Mouse (Mus musculus) heart, postnatal 25 days (tissue): ENCODE measurements around the gene Vrk2. TPM values are rescaled to one million over a fixed set of nuclear protein-coding genes. Genes with fewer than 3 reads are reported as not detected.

Experiments
- DNase-seq: peaks from one replicate; pipeline ENCODE4 v3.0.0; 2022; ENCODE audit warnings: low spot score
- intact Hi-C: fragments of 180-260 bp; cut with DNase I; formaldehyde crosslinking; loops from one replicate; pipeline ENCODE4 v1.15.1; 2025
- total RNA-seq, 2 experiments: library from RNA; stranded (reverse); gene quantifications; 2 replicates each; pipeline ENCODE4 v1.2.3; 2021

The Vrk2 gene
- total RNA-seq, 2 experiments from 2014 or later, result 4.7 to 6.1 TPM

GRCm38 (mm10) chr11:26585409-26586366 is 8.1 kb downstream of the Vrk2 start:
- intact Hi-C loops, result no loop called here
- no peak for DNase-seq

GRCm38 (mm10) chr11:26551551-26551950 is 42.2 kb downstream of the Vrk2 start:
- no peak for DNase-seq
- intact Hi-C loops, result no loop called here

DNA sequence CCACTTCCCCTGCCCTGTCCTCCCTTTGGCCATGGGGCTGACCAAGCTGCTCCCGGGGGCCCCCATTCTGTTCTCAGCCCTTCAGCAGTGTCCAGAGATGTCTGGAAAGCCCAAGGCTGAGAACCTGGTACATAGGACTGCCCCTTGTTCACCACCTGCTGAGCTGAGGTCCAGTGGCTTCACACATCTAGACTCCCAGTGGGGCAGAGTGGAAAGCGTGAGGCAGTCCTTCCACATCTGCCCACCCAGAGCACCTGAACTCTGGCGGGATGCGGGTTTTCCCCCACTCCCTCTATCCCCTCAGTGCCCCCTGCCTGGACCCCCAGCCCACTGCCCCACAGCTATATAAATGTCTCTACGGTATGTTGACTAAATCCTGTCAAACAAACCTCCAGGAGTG is 56.0 kb downstream of the Vrk2 start:
- DNase-seq, result no peak

GRCm38 (mm10) chr11:26533828-26534119 is 60.0 kb downstream of the Vrk2 start:
- DNase-seq, result no peak

More for the DNA sequence above, 56.0 kb downstream of the Vrk2 start:
- intact Hi-C loops, result no loop called here

GRCm38 (mm10) chr11:26532994-26533827 is 60.6 kb downstream of the Vrk2 start:
- intact Hi-C loops, result no loop called here
- DNase-seq, result no peak

More at GRCm38 (mm10) chr11:26533828-26534119, 60.0 kb downstream of the Vrk2 start:
- intact Hi-C loops, result no loop called here

GRCm38 (mm10) chr11:26526861-26527260 is 66.9 kb downstream of the Vrk2 start:
- no peak for DNase-seq
- intact Hi-C loops, result no loop called here

- DNase-seq, result no peak
- intact Hi-C loops, result no loop called here
These were observed 74.8 kb downstream of the Vrk2 start for GRCm38 (mm10) chr11:26518991-26519390.

DNA sequence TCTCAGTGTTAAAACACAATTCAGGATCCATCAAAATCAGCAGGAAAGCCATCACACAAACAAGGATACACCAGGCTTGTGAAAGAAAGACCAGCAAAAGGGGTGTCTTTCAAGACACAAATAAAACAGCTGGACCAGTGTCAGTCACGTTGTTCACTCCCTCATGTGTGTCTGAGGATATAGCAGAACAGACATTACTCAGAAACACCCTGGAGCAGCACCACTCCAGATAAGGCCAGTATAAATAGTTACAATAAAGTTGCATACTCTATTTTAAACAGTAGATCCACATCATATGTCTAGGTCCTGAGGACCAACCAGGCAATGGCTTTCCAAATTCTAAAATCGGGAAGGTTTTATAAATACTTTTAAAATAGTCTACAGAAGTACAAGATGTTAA is 77.7 kb downstream of the Vrk2 start:
- intact Hi-C loops, result no loop called here
- no peak for DNase-seq

GRCm38 (mm10) chr11:26513683-26514082 is 80.1 kb downstream of the Vrk2 start:
- DNase-seq, result no peak
- intact Hi-C loops, result no loop called here

GRCm38 (mm10) chr11:26495951-26496350 is 97.8 kb downstream of the Vrk2 start:
- DNase-seq, result no peak
- intact Hi-C loops, result loop anchor here (10.0 kb wide), 1 partner anchor 291 kb away; no protein-coding TSS in a partner anchor

DNA sequence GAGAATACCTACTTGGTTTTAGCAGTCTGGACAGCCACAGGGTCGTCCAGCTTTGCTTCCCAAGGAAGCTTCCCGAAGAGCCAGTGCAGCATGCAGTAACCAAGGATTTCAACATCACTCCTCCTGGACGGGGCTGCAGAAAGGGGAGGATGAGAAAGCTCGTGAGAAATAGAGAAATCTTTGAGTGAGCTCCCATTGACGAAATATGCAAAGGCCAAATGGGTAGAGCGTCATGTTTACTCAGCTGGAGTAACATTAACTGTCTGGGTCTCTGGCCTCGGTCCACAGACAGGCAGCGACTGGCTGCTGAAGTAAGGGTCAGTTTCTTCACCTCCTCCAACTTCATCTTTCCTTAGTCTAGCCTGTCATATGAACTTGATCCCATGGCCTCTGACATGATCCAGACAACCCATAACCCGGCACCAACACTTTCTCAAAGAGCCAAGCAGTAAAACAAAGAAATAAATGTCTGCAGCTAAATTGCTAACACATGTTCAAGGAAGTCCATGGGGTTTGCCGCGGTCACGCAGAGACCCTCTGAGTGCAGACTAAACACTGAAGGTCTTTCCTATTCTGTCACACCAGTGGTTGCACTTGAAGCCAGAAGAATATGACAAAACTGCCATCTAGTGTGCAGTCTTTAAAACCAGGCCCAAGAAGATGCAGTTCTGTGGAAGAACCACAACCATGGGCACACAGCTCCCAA is 103.9 kb downstream of the Vrk2 start:
- intact Hi-C loops, result loop anchor here (10.0 kb wide), 1 partner anchor 285 kb away; no protein-coding TSS in a partner anchor
- DNase-seq, result peak; percentile 33

DNA sequence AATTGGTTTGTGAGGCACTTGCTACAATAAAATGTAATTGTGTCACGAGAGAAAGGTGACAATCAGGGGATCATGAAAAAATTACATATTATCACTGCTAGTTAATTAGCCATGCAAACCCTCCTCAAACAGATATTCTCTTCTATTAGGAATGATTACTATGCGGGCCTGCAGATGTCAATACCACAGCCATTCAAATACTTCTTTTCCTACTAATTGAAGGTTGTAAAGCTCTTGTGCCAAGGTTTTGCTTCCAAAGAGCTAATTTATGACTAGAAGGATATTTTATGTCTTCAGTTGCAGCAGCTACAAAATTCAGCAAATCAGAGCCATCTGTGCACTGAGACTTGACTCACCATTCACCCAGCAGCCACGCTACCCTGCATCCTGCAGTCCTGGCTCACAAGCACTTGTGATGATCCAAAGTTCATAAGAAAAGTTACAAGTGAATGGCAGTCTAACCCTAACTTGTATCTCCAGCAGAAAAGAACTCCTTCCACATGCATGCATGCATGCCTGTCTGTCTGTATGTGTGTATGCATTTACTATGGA is 112.0 kb downstream of the Vrk2 start:
- intact Hi-C loops, result no loop called here
- no peak for DNase-seq

DNA sequence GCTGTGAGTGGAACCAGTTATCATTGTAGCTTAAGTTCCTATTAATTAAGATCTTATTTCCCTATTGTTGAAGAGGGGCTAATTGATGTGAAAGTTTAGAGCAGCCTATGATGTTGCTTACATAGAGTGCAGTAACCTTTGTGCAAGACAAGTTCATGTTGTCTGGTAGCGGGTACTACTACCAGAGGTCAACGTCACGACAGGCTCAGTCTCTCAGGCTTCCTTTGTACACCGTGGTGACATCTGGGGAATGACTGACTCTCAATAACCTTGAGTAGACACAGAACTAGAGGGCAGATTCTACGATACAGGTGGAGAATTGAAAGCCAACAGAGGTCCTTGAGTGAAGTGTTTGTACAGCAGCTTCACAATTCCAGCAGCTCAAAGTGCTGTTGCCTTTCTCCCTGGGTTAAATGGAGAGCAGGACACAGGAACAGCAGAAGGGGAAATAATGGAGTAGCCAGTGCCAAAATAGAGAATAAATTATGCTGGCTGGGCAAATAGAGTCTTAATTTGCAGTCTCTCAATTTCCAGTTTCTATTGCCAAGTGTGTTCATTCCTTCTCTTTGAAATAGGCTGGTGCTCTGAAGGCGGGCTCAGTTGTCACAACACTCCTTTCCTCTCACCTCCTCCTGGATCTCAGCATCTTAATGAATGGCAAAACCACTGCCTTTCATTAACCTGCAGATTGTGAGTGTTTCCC is 116.6 kb downstream of the Vrk2 start:
- intact Hi-C loops, result no loop called here
- DNase-seq, result no peak

DNA sequence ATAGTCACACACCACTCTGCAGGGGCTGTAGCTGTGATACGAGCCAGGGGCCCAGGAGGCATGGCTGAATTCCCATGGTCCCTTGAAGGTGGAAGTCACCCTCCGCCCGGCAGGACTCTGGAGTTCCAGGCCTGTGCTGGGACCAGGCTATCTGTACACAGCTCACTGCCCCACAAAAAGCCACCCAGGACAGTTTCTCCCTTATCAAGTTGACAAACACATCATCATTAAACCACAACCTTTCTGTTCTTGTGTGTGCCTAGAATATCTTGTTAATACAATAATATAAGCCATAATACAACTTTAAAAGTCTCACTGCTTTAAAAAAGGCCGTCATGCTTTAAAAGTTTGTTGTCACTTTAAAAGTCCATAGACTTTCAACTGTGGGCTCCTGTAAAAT is 139.7 kb downstream of the Vrk2 start:
- DNase-seq, result no peak
- intact Hi-C loops, result no loop called here

GRCm38 (mm10) chr11:26452693-26453092 is 141.1 kb downstream of the Vrk2 start:
- no peak for DNase-seq
- intact Hi-C loops, result no loop called here

DNA sequence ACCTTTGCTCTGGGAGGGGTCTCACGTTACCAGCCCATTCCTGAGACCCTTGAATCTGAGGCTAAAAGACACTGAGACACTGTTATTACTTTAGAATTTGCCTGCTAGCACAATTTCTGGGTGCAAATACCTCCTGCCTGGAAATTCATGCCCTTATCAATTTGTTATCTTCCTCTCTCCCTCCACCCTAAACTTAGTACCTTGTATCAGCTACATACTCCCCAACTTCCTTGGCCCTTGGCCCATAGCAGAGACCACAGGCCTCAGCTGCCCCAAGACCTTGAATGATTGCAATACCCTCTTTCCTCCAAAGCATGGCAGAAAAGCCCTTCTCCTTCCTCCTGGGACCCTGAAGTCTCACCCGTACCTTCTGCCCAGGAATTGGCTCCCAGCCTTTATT is 142.6 kb downstream of the Vrk2 start:
- DNase-seq, result no peak
- intact Hi-C loops, result no loop called here

GRCm38 (mm10) chr11:26450636-26451035 is 143.2 kb downstream of the Vrk2 start:
- no peak for DNase-seq
- intact Hi-C loops, result no loop called here

DNA sequence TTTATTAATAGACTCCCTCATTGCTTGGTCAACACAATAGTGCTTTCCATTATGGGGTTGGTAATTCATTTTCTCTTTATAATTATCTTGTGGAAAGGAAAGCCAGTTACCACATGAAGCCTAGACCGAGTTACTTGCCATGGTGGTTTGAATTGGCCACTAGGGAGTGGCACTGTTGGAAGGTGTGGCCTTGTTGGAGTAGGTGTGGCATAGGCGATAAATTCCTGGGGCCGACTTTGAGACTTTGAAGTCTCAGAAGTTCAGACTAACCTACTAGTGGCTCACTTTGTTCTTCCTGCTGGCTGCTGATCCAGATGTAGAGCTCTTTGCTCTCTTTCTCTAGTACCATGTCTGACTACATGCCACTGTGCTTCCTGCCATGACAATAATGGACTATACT is 144.0 kb downstream of the Vrk2 start:
- no peak for DNase-seq
- intact Hi-C loops, result no loop called here

GRCm38 (mm10) chr11:26444374-26444773 is 149.4 kb downstream of the Vrk2 start:
- DNase-seq, result no peak
- intact Hi-C loops, result no loop called here
